Mouse (Mus musculus) MEL (cell line): Measurements from ENCODE around the gene Tprkb. TPM values are rescaled to one million over a fixed set of nuclear protein-coding genes. Genes with fewer than 3 reads are reported as not detected.
A peak's percentile ranks its signal among the peaks of the same experiment; 100 is the strongest.

ENCODE experiments used
- DNase-seq: peaks from one replicate; pipeline ENCODE4 v3.0.0; 2011; ENCODE audit warnings: low read depth, low spot score
- H3K27ac ChIP-seq: 2 replicates; pipeline ENCODE4 v1.5.1; 2012; ENCODE audit warnings: low read depth, mild to moderate bottlenecking, control low read depth, low read length, moderate library complexity; ENCODE audit not compliant: control insufficient read depth
- H3K27me3 ChIP-seq, 2 experiments: fragments of 150-350 bp in 1 of 2; sonication (generic) in 1 of 2; 2 replicates each; pipeline ENCODE4 v1.6.1; 2012; ENCODE audit warnings: low read length in 2 of 2, mild to moderate bottlenecking in 2 of 2, improper control_type of control experiment in 1 of 2, moderate library complexity in 1 of 2; ENCODE audit not compliant: insufficient read depth in 2 of 2, control insufficient read depth in 1 of 2
- H3K36me3 ChIP-seq, 2 experiments: 2 replicates each; pipeline ENCODE4 v1.6.1; 2012 to 2014; ENCODE audit warnings: low read length in 2 of 2, improper control_type of control experiment in 1 of 2, inconsistent platforms in 1 of 2, mild to moderate bottlenecking in 1 of 2; ENCODE audit not compliant: insufficient read depth in 2 of 2, control insufficient read depth in 1 of 2
- H3K4me1 ChIP-seq, 2 experiments: fragments of 150-350 bp in 1 of 2; sonication (generic) in 1 of 2; 2 replicates each; pipeline ENCODE4 v1.6.1; 2012; ENCODE audit warnings: low read length in 2 of 2, improper control_type of control experiment in 1 of 2, mild to moderate bottlenecking in 1 of 2; ENCODE audit not compliant: insufficient read depth in 2 of 2, control insufficient read depth in 1 of 2
- H3K4me3 ChIP-seq, 2 experiments: fragments of 150-350 bp in 1 of 2; sonication (generic) in 1 of 2; 2 replicates each; pipeline ENCODE4 v1.5.1; 2012; ENCODE audit warnings: low read depth in 2 of 2, low read length in 2 of 2, mild to moderate bottlenecking in 2 of 2, moderate library complexity in 2 of 2, control low read depth in 1 of 2, improper control_type of control experiment in 1 of 2; ENCODE audit not compliant: control insufficient read depth in 1 of 2, insufficient read depth in 1 of 2
- H3K79me2 ChIP-seq: 2 replicates; pipeline ENCODE4 v1.6.1; 2012; ENCODE audit warnings: mild to moderate bottlenecking, low read length, moderate library complexity; ENCODE audit not compliant: control insufficient read depth, poor library complexity, insufficient read depth
- H3K9ac ChIP-seq: 2 replicates; pipeline ENCODE4 v1.6.1; 2012; ENCODE audit warnings: low read depth, mild to moderate bottlenecking, control low read depth, low read length, moderate library complexity; ENCODE audit not compliant: control insufficient read depth, poor library complexity, severe bottlenecking
- H3K9me3 ChIP-seq: fragments of 150-350 bp; sonication (generic); replicated peaks from 2 replicates; pipeline ENCODE4 v1.6.1; 2012; ENCODE audit warnings: mild to moderate bottlenecking, low read length, improper control_type of control experiment, moderate library complexity; ENCODE audit not compliant: insufficient read depth
- CHD1 ChIP-seq: IDR thresholded peaks from 2 replicates; pipeline ENCODE4 v1.6.1; 2012; ENCODE audit warnings: low read depth, mild to moderate bottlenecking, inconsistent platforms, low read length, improper control_type of control experiment
- CHD2 ChIP-seq: IDR thresholded peaks from 2 replicates; pipeline ENCODE4 v1.6.1; 2011; ENCODE audit warnings: low read length, improper control_type of control experiment
- E2F4 ChIP-seq: IDR thresholded peaks from 2 replicates; pipeline ENCODE4 v1.6.1; 2011; ENCODE audit warnings: low read depth, low read length, improper control_type of control experiment, borderline replicate concordance
- EP300 ChIP-seq, 2 experiments: IDR thresholded peaks; 2 replicates each; pipeline ENCODE4 v1.6.1; 2011; ENCODE audit warnings: improper control_type of control experiment in 2 of 2, low read length in 2 of 2, low read depth in 1 of 2, mild to moderate bottlenecking in 1 of 2
- ETS1 ChIP-seq: IDR thresholded peaks from 2 replicates; pipeline ENCODE4 v1.6.1; 2012; ENCODE audit warnings: low read depth, mild to moderate bottlenecking, inconsistent platforms, low read length, improper control_type of control experiment, moderate library complexity
- GATA1 ChIP-seq: IDR thresholded peaks from 2 replicates; pipeline ENCODE4 v1.6.1; 2011; ENCODE audit warnings: low read depth, low read length, improper control_type of control experiment
- JUND ChIP-seq: IDR thresholded peaks from 2 replicates; pipeline ENCODE4 v1.6.1; 2011; ENCODE audit warnings: low read depth, mild to moderate bottlenecking, improper control_type of control experiment, low read length
- MAX ChIP-seq: IDR thresholded peaks from 2 replicates; pipeline ENCODE4 v1.6.1; 2011; ENCODE audit warnings: low read length, improper control_type of control experiment
- NELFE ChIP-seq: IDR thresholded peaks from 2 replicates; pipeline ENCODE4 v1.6.1; 2011; ENCODE audit warnings: low read depth, low read length, improper control_type of control experiment
- NRF1 ChIP-seq: IDR thresholded peaks from 2 replicates; pipeline ENCODE4 v1.6.1; 2014; ENCODE audit warnings: low read depth, mild to moderate bottlenecking, inconsistent platforms, low read length, improper control_type of control experiment, moderate library complexity; ENCODE audit not compliant: poor library complexity, insufficient read depth, severe bottlenecking
- RAD21 ChIP-seq: IDR thresholded peaks from 2 replicates; pipeline ENCODE4 v1.6.1; 2011; ENCODE audit warnings: mild to moderate bottlenecking, low read depth, low read length, improper control_type of control experiment
- RCOR1 ChIP-seq: IDR thresholded peaks from 2 replicates; pipeline ENCODE4 v1.6.1; 2012; ENCODE audit warnings: low read depth, mild to moderate bottlenecking, inconsistent platforms, low read length, improper control_type of control experiment
- TAL1 ChIP-seq: IDR thresholded peaks from 2 replicates; pipeline ENCODE4 v1.6.1; 2012; ENCODE audit warnings: mild to moderate bottlenecking, inconsistent platforms, low read length, moderate library complexity, mixed read lengths
- TBP ChIP-seq: IDR thresholded peaks from 2 replicates; pipeline ENCODE4 v1.8.0; 2011; ENCODE audit warnings: low read depth, low read length, improper control_type of control experiment
- TCF12 ChIP-seq: IDR thresholded peaks from 2 replicates; pipeline ENCODE4 v1.6.1; 2014; ENCODE audit warnings: low read depth, mild to moderate bottlenecking, inconsistent platforms, low read length, improper control_type of control experiment, moderate library complexity
- USF1 ChIP-seq: IDR thresholded peaks from 2 replicates; pipeline ENCODE4 v1.6.1; 2014; ENCODE audit warnings: low read depth, mild to moderate bottlenecking, inconsistent platforms, low read length, improper control_type of control experiment, moderate library complexity
- ZKSCAN1 ChIP-seq: IDR thresholded peaks from 2 replicates; pipeline ENCODE4 v1.6.1; 2012; ENCODE audit warnings: low read depth, mild to moderate bottlenecking, inconsistent platforms, low read length, improper control_type of control experiment, moderate library complexity
- polyA plus RNA-seq, 2 experiments: library from polyadenylated mRNA; stranded (reverse) in 1 of 2; unstranded in 1 of 2; fragments of >175 nt in 1 of 2; fragments of >200 nt in 1 of 2; gene quantifications; 2 replicates each; pipeline versions ENCODE4 v1.2.1 to v1.2.4; 2012; ENCODE audit warnings: low replicate concordance in 2 of 2, low read depth in 1 of 2; ENCODE audit not compliant: insufficient read length in 2 of 2, insufficient read depth in 1 of 2, missing spikeins in 1 of 2
- total RNA-seq: library from RNA; depleted of rRNA; stranded (reverse); fragments of 300-350 nt; gene quantifications from 2 replicates; pipeline ENCODE4 v1.2.3, GENCODE M21; 2012

Tprkb gene
- total and polyA plus RNA-seq, 3 experiments, result 66.5 to 87.6 (median 85.1) TPM

- Histone ChIP-seq H3K9ac (no peak overlapping the region), H3K27me3 (no peaks in the 10 kb centered on the region), H3K36me3 (peaks cover 5 to 35% of the 10 kb centered on the region in 2 experiments), H3K9me3 (no peaks in the 10 kb centered on the region), H3K4me3 (no peak overlapping the region), H3K4me1 (peaks cover 2 to 5% of the 10 kb centered on the region in 2 experiments; a peak in 2 of 4 replicates), H3K79me2 (0 out of 2 replicates have a peak, but pooled peaks cover 2% of the 10 kb centered on the region), H3K27ac (no peak overlapping the region)
- no peak for TF ChIP-seq ETS1
- no peak for TF ChIP-seq GATA1
- no peak for TF ChIP-seq CHD1
- no peak for TF ChIP-seq NELFE
- TF ChIP-seq USF1, result no peak
- no peak for TF ChIP-seq JUND
- TF ChIP-seq CHD2, result no peak
- no peak for TF ChIP-seq NRF1
- no peak for TF ChIP-seq E2F4
- DNase-seq, result no peak
Observed at GRCm38 (mm10) chr6:85923643-85924042, 12.0 kb downstream of the Tprkb start.

DNA sequence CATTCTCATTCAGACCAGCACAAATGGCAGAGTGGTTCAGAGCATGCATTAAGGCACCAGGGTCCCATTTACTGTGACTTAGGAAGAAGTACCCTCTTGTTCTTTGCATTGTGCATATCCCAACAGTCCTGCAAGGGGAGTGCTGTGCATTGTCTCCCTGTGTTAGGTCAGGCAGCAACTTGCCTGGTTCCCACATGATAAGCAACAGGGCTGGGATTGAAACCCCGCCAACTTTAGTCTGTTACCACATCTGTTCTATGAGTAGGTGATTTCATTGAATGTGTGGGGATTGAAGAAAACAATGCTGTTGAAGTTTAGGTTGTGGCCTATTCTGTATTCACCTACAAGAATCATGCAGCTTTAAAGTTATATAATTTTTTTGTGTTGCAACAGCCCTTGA lies 15.0 kb downstream of the Tprkb start:
- H3K4me3 ChIP-seq, result no peak overlapping the region
- no peak overlapping the region for H3K27ac ChIP-seq
- H3K79me2 ChIP-seq, result no peaks in the 10 kb centered on the region
- no peaks in the 10 kb centered on the region for H3K27me3 ChIP-seq
- peaks cover 5 to 33% of the 10 kb centered on the region in 2 experiments for H3K36me3 ChIP-seq
- DNase-seq, result peak; percentile 77
- no peak overlapping the region for H3K9ac ChIP-seq
- no peaks in the 10 kb centered on the region for H3K9me3 ChIP-seq
- H3K4me1 ChIP-seq, result peaks cover 2 to 5% of the 10 kb centered on the region in 2 experiments; a peak in 2 of 4 replicates
- TF ChIP-seq RAD21 (no peak), TCF12 (peak; percentile 50; the same call in 1 of the 2 replicates), TAL1 (peak; percentile 56), EP300 (IDR thresholded peaks at IDR 0.05; ENCODE audit: low read depth in 1 of 2, low read length in 2 of 2) (peak; percentile 34 to 60; a peak in 3 of 4 replicates), TBP (0 out of 2 replicates have a peak, but pooled peaks have one; percentile 36), GATA1 (peak; percentile 47), MAX (no peak), ZKSCAN1 (no peak), ETS1 (peak; percentile 55), RCOR1 (0 out of 2 replicates have a peak, but pooled peaks have one; percentile 47)
- TF ChIP-seq, all 39 proteins: peak for 7
